Mouse (Mus musculus) thymus, adult 2 months (tissue): Measurements from ENCODE around the gene Mgat2. TPM values are rescaled to one million over a fixed set of nuclear protein-coding genes. Genes with fewer than 3 reads are reported as not detected.
A peak's percentile ranks its signal among the peaks of the same experiment; 100 is the strongest.

Source experiments
- DNase-seq: peaks from one replicate; pipeline ENCODE4 v3.0.0; 2021
- H3K27ac ChIP-seq: fragments of 200-500 bp; 2 replicates; pipeline ENCODE4 v1.5.1; 2012; ENCODE audit warnings: low read length, control low read depth; ENCODE audit not compliant: control insufficient read depth, insufficient read depth
- H3K27me3 ChIP-seq: fragments of 200-500 bp; 2 replicates; pipeline ENCODE4 v1.6.1; 2012; ENCODE audit warnings: mild to moderate bottlenecking, low read length, moderate library complexity, mixed read lengths; ENCODE audit not compliant: control insufficient read depth, insufficient read depth
- H3K36me3 ChIP-seq: fragments of 200-500 bp; 2 replicates; pipeline ENCODE4 v1.6.1; 2012; ENCODE audit warnings: mild to moderate bottlenecking, low read length, moderate library complexity; ENCODE audit not compliant: control insufficient read depth, insufficient read depth
- H3K4me1 ChIP-seq: fragments of 200-500 bp; replicated peaks from 2 replicates; pipeline ENCODE4 v1.6.1; 2012; ENCODE audit warnings: low read length; ENCODE audit not compliant: control insufficient read depth, insufficient read depth
- H3K4me3 ChIP-seq: fragments of 200-500 bp; 2 replicates; pipeline ENCODE4 v1.5.1; 2012; ENCODE audit warnings: mild to moderate bottlenecking, low read length, control low read depth, moderate library complexity; ENCODE audit not compliant: control insufficient read depth, insufficient read depth
- CTCF ChIP-seq: fragments of 200-500 bp; IDR thresholded peaks from 2 replicates; pipeline ENCODE4 v1.5.1; 2012; ENCODE audit warnings: mild to moderate bottlenecking, control low read depth, low read length, moderate library complexity, borderline replicate concordance; ENCODE audit not compliant: control insufficient read depth, poor library complexity, insufficient read depth; ENCODE audit errors: extremely low read depth
- POLR2A ChIP-seq: fragments of 200-500 bp; IDR thresholded peaks from 2 replicates; pipeline ENCODE4 v1.6.1; 2012; ENCODE audit warnings: mild to moderate bottlenecking, low read length, control low read depth, moderate library complexity; ENCODE audit not compliant: control insufficient read depth, poor library complexity, insufficient read depth; ENCODE audit errors: extremely low read depth
- WGBS: fragments of 180-500 bp; shearing (Covaris S2); methylation state at CpG from one replicate; pipeline ENCODE4 v1.1.7; 2018; 5-methylcytosine and 5-hydroxymethylcytosine counted together
- polyA plus RNA-seq: library from polyadenylated mRNA; depleted of rRNA; stranded (reverse); fragments of >200 nt; gene quantifications from 2 replicates; pipeline ENCODE4 v1.2.3, GENCODE M21; 2012; rRNA removed

Gene Mgat2
- polyA plus RNA-seq, 1 experiment: 21.8 TPM

DNA sequence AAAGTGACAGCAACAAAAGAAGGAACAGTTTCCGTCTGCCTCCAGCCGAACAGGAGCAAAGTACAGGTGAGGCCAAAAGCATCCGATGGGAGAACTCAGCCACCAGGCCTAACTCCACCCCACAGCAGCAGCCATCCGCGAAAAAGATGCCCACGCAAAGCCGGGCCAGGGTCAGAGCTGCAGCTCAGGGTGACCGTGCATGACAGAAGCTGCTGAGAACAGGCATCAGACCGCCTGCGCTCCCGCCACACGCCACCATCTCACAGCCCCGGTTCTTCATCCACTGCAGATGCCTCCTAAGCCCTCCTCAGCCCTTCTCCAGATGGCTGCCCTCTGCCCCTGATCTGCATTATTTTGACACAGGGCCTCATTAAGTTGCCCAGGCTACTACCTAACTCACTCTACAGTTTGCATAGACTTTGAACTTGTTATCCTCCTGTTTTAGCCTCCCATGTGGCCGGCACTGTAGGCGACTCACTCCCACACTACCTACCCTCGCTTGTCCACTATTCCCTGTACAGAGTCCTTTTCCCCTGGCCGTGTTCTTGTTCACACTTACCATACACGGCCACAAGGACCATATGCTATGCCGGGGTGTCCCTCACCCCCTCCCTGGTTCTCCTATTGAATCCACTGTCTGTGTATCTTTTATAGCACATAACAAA is 36.8 kb downstream of the Mgat2 start:
- 97% methylated on average over 19 of the region's 19 CpGs for WGBS
- no peak for DNase-seq
- H3K27me3 ChIP-seq: no peaks in the 10 kb centered on the region
- H3K27ac ChIP-seq: no peak overlapping the region
- H3K36me3 ChIP-seq: peaks cover 5% of the 10 kb centered on the region; the same call in 1 of the 2 replicates
- TF ChIP-seq CTCF (no peak), POLR2A (no peak)
- no peak overlapping the region for H3K4me3 ChIP-seq
- no peaks in the 10 kb centered on the region for H3K4me1 ChIP-seq

DNA sequence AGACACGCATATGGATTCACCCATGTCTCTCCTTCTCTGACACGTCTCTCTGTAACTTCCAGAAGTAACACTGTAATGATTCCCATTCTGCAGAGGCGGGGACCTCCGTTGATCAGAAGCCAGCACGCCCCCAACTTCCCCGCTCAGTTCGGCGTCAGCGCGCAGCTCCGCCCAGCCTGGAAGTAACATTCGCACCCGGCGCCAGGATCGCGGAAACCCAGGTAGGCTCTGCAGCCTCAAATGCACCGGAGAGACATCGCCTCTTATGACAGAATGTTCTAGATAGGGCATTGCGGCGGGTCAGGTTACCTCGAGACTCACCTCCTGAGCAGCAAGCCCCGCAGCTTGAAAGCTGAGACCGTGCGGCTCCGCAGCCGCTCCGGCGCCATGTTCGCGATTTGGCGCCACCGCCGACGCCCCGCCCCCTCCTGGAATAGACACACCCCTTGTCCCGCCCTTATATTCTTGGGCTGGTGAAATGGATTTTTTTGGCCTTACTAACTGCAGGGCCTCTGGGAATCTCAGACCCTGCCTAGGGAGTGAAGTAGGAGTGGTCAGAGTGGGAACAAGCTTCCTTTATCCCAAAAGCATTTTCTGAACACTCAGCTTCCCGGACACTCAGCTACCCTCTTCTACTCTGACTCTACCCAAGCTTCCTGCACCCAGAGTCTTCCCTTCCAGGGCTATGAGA is 44.0 kb downstream of the Mgat2 start, which contains the start of gene Pole2:
Pole2 (minus strand) TSS at position 420 of the 691 bp plus-strand sequence.
- Histone ChIP-seq H3K27me3 (no peaks in the 10 kb centered on the region), H3K4me1 (peaks cover 3% of the 10 kb centered on the region; the same call in 1 of the 2 replicates), H3K36me3 (no peaks in the 10 kb centered on the region), H3K27ac (no peak within 1 kb of the TSS), H3K4me3 (peak within 1 kb of the TSS; percentile 82)
- DNase-seq: peak; percentile 86
- WGBS: under 1% methylated on average over 37 of the region's 37 CpGs
- peak; percentile 53; the same call in 1 of the 2 replicates for TF ChIP-seq POLR2A
- peak; percentile 53; the same call in 1 of the 2 replicates for TF ChIP-seq CTCF

DNA sequence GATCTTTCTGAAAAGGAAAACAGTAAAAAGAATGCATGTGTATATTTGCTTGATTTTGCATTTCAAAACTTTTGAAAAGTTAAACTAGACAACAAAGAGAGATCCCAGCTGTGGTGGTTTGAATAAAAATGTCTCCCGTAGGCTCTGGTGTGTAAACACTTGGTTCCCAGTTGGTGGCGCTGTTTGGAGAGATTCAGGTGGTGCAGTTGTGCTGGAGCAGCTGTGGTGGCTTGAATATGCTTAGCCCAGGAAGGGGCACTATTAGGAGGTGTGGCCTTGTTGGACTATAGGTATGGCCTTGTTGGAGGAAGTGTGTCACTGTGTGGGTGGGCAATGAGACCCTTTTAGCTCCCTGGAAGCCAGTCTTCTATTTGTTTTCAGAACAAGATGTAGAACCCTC is 45.3 kb downstream of the Mgat2 start:
- Histone ChIP-seq H3K27ac (no peak overlapping the region), H3K4me1 (peaks cover 3% of the 10 kb centered on the region; the same call in 1 of the 2 replicates), H3K36me3 (no peaks in the 10 kb centered on the region), H3K27me3 (no peaks in the 10 kb centered on the region), H3K4me3 (no peak overlapping the region)
- 66% methylated on average over 2 of the region's 2 CpGs for WGBS
- no peak for TF ChIP-seq POLR2A
- no peak for TF ChIP-seq CTCF
- DNase-seq: peak; percentile 22

DNA sequence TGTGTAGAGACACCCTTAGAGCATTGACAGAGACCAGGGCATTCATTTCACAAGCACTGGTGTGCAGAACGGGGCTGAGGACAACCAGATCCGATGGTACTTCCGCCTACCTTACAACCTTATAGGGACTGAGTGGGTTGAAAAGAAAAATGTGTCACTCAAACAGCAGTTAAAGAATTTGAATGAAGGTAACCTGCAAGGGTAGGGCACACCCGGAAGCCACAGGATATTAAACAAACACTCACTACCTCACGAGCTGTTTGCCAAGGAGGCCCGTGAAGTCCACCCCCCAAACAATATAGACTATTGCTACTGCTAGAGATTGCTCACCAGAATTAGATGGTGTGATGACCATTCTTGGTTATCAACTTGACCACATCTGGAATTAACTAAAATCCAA is 51.8 kb downstream of the Mgat2 start:
- Histone ChIP-seq H3K4me3 (no peak overlapping the region), H3K36me3 (no peaks in the 10 kb centered on the region), H3K4me1 (no peaks in the 10 kb centered on the region), H3K27me3 (no peaks in the 10 kb centered on the region), H3K27ac (no peak overlapping the region)
- TF ChIP-seq CTCF (no peak), POLR2A (no peak)
- DNase-seq: no peak
- WGBS: 92% methylated on average over 6 of the region's 6 CpGs

Other genes with a start within 250 kb of the Mgat2 start
- gene Rps29, start 25.0 kb upstream of the Mgat2 start, polyA plus RNA-seq: 1,765 and 2,152 TPM in 2 replicates
- gene Lrr1, start 15.3 kb upstream of the Mgat2 start, polyA plus RNA-seq: 6.5 and 11.1 TPM in 2 replicates
- 153 and 166 TPM in 2 replicates for gene Rpl36al, start 74 bp upstream of the Mgat2 start, polyA plus RNA-seq
- gene Gm49383, start 12.9 kb downstream of the Mgat2 start, polyA plus RNA-seq: 5.5 and 9.5 TPM in 2 replicates
- gene Dnaaf2, start 14.3 kb downstream of the Mgat2 start, polyA plus RNA-seq: 4.8 TPM in 2 replicates
- gene Gm49384, start 20.1 kb downstream of the Mgat2 start, polyA plus RNA-seq: 0.36 and 1.3 TPM in 2 replicates
- gene Pole2, start 44.0 kb downstream of the Mgat2 start, polyA plus RNA-seq: 16.5 and 16.9 TPM in 2 replicates
- gene Klhdc1, start 57.0 kb downstream of the Mgat2 start, polyA plus RNA-seq: 1.2 and 1.4 TPM in 2 replicates
- 20.0 and 21.7 TPM in 2 replicates for gene Klhdc2, start 112.5 kb downstream of the Mgat2 start, polyA plus RNA-seq
- 7.3 and 8.5 TPM in 2 replicates for gene Nemf, start 173.0 kb downstream of the Mgat2 start, polyA plus RNA-seq
- gene Arf6, start 188.0 kb downstream of the Mgat2 start, polyA plus RNA-seq: 226 and 341 TPM in 2 replicates
- gene Gm9887, start 188.3 kb downstream of the Mgat2 start, polyA plus RNA-seq: 1.1 and 2.8 TPM in 2 replicates